Mouse (Mus musculus) CD4-positive naive resting alpha-beta T cell, adult 76 days (primary cell): ENCODE results near the gene Capsl. TPM values are rescaled to one million over a fixed set of nuclear protein-coding genes. Genes with fewer than 3 reads are reported as not detected.

Source experiments
- total RNA-seq: library from RNA; stranded (reverse); gene quantifications from one replicate; pipeline ENCODE4 v1.2.4, GENCODE M21; 2023

Capsl gene
- total RNA-seq, result 0.82 TPM

DNA sequence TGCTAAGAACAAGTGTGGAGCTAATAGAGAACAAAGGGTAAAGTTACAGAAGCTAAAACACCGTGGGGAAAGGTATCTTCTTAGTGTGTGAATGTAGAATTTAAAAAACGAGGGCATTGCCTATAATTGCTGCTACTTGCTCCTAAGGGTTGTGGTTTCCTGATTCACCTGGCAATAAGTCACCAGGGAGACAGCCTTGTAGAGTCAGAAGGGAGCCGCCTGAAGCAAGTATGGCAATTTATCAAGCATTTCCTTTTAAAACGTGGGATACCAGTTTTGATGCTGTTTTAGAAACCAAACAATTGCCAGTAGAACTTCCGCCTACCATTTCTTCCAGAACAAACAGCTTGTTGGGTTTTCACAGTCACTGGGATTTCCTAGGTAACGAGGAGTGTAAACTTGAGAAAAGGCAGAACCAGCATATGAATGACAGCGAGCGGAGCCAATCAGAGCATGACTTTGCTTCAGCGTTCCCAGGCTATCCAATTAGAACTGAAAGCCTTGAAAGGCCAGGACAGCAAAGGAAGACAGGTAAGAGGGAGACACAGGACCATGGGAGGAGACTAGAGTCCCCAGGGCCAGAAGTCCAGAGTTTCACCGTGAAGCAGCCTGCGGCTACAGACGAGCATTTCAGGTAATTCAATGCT is at the start of gene Capsl:
Gene Capsl, plus strand, starts transcription at position 495 of the 647 bp plus-strand sequence.

Other genes with a start within 250 kb of the Capsl start
- gene Ugt3a1, start 159.1 kb upstream of the Capsl start, total RNA-seq, result not detected
- gene Ugt3a2, start 100.5 kb upstream of the Capsl start, total RNA-seq, result not detected
- 283 TPM for gene Il7r, start 94.1 kb downstream of the Capsl start, total RNA-seq